Mouse (Mus musculus) lung, postnatal 4 days (tissue): Measurements from ENCODE around the gene Gimap7.

Source experiments
- DNase-seq, 2 experiments: peaks; one replicate each; pipeline ENCODE4 v3.0.0; 2021

The Gimap7 gene

DNA sequence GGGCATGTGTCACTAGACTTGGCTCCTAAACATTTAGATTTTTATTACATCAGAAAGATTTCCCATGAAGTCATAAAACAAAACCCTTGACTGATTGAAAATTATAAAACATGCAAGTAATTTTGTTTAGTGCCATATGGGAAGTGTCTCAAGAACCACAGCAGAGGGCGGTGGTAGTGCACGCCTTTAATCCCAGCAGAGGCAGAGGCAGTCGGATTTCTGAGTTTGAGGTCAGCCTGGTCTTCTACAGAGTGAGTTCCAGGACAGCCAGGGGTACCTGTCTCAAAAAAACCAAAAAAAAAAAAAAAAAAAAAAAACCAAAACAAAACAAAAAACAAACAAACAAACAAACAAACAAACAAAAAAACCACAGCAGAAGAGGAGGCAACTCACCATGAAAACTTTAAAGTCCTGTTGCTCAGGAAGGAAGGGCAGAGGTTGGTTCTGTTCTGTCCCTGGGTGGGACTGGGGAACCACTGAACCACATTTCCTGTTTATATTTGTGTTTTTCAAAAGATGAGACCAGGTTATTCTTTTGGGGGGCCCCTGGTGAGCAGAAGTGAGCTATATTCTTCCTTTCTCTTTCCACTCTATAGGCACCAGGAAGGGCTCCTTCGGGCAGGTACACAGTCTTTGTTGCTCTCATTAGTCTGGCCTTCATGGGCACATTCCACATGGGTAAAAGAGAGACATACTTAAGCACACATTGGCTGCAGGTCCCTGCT, 21.4 kb upstream of the Gimap7 start:
- DNase-seq = no peak

DNA sequence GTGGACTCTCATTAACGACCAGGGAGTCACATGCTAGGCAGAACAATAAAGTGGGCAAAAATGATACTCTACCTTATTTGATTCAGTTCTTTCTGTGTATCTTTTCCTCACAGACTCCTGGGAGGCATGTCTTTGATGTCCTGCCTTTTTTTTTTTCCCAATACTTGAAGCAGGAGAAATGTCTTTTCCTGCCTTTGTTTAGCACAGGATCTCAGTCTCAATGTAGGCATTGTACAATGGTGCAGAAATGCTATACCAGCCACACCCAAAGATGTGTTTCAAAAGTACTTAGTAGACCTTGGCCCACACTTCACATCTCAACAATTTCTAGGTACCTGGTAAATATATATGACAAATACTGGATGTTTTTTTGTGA, 20.9 kb upstream of the Gimap7 start:
- DNase-seq = no peak

DNA sequence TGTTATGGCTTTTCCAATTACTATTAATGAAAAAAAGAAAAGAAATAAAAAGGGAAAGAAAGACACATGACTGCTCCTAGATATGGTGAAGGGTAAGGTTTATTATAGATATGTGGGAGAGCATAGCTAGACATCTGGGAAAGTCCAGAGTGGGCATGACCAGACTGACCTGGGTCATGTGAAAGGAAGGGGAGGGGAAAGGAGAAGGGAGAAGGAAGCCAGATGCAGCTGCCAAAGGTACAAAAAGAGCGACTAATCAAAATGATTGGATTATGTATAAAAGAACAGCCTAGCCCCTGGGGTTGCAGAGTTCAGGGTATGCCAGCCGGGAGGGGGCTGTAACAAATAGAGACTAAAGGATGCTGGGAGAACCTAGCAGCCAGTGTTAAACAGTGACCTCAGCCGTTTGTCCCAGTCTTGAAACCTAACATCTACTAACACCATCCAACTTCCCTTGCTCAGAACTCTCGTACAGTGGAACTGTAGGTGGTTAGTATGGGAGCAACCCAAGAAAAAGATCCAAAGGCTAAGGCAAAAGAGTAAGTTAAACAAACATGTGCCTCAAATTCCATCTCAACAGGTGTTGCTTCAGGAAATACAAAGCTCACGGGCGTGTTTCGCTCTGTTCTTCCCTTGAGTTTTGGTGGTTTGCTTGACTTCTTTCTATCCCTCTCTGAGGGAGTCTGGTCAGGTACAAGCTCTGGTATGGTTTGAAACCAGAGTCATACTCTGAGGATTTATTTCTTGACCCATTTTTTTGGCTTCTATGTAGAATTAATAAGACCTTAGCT, 20.2 kb upstream of the Gimap7 start:
- no peak for DNase-seq

DNA sequence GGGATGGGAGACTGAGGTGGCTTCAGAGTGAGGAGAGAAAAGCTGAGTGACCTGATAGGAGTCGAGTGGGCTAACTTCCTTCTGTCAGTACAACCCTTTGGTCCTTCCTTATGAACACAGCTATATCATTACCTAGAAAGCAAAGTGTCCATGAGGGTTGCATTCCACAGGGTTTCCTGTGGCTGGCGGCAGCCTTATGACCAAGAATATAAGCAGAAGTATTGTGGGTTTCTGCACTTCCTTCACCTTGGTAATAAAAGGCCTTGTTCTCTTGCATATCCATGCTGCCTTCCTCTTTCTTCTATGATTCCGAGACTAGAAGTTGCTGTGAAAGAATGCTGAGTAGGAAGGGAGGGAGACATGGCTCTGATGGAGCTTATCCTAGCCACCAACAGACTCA, 19.5 kb upstream of the Gimap7 start:
- no peak for DNase-seq

DNA sequence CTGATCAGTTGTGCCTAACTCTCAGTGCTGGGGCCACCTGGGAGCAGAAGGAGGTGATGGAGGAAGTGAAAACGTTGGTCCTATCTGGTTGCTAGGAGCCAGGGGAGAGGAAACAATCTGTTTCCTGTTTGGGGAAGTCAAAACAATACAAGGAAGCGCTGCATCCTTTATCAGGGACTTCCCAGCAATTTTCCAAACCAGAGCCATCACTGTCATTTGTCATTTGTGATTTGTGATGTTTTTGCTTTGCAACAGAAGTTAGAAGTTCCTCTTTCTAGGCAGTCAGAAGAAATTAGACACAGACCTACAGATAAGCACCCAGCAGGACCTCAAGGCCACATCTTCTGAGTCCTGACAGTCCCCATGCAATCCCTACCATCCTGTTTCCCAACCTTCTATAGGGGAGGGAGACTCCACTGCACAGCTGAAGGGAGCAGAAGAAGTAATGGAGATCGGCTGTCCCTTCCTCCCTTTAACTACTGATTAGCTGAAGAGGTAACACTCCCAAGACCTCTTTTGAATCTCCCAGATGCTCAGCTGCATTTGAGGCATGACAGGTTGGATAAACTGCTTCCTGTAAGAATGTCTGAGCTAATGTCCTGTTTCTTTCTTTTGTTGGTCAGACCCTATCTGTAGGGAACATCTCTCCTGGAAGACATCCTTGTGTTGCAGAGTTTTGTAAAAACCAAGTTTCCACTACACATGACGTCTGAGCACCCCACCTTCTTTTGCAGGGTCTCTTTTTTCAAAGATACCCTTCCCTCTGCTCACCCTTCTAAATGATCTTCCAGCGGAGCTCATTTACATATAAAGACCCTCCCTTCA, 18.0 kb upstream of the Gimap7 start:
- DNase-seq = peak; percentile 53 to 56

DNA sequence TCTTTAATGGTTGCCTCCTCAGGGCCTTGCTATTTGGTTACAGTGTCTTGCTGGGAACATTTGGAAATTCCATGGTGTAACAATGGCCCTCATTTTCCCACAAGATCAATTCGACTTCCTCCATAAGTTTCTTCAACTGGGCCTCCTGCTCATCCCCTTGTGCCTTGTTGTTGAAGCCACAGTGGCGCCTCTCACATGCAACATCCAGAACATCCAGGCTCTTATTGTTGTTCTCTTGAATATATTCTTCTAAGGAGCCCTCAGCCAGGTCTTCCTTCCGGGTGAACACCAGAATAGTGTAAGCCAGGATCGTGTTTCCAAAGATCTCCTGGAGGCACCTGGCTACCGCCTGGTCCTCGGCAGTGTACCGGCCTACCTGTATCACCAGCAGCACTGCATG, 16.3 kb upstream of the Gimap7 start:
- no peak for DNase-seq

DNA sequence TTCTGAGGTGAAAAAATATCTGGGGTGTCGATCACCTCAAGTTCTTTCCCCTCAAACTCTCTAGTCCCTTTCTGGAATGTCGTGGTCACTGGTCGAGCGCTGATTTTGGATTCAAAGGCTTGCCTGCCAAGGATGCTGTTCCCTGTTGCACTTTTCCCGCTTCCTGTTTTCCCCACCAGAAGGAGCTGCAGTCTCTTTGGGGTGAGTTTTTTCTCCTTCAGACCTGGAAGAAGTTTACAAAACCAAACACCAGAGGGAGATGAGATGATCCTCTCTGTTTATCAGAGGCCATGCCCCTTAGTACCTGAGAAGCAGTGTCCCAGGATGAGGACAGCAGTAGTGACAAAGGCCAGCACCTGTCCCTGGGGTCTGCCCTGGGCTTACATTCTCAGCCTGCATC, 15.8 kb upstream of the Gimap7 start:
- no peak for DNase-seq

DNA sequence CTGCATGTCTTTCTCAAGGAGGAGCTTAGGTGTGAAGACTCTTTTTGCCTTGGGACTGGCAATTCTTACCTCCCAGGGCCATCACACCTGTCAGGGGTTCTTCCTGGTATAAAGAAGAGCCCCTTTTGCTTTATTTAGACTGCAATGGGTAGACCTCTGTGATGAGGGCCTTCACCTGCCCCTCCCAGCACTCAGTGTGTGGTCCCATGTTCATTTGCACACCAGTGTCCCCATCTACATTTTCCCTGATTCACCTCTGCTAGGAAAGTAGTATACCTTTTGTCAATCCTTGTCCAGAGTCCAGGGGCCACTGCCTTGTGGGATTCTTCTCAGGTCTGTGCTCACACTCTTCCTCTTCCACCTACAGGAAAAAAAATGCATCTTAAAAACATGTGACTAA, 14.3 kb upstream of the Gimap7 start:
- DNase-seq = no peak

DNA sequence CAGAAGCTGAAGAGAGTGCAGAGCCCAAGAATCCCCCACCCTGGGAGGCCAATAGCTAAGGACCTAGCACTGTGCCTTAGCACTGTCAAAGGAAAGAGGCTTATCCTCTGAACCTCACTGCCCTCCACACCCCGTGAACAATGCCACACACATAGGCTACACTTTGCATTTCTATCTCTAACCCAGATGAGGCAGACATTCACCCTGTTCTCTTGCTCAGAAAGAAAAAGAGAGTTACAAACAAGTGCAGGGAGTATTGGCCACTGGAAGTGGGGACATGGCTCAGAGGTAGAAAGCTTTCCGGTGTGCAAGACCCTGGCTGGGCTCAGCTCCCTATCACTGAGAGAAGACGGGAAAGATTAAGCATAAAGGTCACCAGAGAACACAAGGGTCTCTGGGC, 12.3 kb upstream of the Gimap7 start:
- no peak for DNase-seq

DNA sequence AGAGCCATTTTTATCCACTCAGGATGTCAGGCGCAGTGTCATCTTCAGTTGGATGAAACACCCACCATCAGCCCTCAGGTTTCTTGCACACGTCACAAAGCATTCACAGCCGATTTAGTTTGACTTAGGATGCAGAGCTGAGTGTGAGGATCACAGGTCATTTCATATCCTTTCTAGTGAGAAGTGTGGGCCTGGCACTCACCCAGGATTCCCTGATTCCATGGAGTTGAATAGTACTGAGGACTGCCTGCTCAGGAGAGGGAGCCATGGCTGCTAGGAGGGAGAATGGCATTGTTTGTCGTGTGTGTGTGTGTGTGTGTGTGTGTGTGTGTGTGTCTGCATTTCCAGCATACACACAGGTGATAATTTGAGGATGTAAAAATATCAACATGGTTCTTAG, 1.9 kb downstream of the Gimap7 start:
- DNase-seq = no peak

DNA sequence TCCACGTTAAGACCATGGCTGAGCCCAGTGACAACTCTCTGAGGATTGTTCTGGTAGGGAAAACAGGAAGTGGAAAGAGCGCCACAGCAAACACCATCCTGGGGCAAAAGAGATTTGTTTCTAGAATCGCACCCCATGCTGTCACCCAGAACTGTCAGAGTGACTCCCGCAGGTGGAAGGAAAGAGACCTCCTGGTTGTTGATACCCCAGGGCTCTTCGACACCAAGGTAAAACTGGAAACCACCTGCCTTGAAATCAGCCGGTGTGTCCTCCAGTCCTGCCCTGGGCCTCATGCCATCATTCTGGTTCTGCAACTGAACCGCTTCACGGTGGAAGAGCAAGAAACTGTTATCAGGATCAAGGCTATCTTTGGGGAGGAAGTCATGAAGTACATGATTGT, 5.0 kb downstream of the Gimap7 start:
- no peak for DNase-seq

DNA sequence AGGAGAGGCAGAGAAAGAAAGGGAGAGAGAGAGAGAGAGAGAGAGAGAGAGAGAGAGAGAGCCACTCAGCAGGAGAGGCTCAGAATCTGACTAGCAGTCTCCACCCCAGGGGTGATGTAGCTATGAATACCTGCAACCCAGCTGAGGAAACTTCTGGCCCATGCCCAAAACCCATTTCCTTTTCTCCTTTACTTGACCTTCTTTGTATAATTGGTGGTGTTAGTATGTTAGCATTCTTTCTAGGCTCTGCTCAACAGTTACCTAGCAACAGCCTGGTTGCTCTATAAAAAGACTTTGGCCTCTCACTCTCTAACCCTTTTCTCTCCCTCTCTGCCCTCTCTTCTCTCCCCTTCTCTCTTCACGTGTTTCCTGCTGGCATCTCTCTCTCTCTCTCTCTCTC, 7.1 kb downstream of the Gimap7 start:
- peak; percentile 58 to 75 for DNase-seq

DNA sequence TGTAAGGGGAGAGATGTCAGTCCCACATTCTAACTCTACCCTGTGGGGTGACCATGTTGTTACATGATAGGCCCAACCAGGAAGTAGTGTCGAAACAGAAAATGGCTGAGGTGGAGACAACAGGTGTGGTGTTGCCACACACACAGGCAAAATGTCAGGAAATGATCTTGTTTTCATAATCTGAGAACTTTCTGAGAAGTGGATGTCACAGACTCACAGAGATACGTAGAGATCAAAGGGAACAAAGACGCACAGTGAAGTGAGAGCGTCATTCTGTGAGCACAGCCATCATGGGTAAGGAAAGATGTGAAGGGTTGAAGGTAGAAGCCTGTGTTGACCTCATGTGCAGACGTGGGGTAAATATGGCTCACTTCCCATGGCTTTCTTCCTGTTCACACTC, 9.3 kb downstream of the Gimap7 start:
- no peak for DNase-seq

DNA sequence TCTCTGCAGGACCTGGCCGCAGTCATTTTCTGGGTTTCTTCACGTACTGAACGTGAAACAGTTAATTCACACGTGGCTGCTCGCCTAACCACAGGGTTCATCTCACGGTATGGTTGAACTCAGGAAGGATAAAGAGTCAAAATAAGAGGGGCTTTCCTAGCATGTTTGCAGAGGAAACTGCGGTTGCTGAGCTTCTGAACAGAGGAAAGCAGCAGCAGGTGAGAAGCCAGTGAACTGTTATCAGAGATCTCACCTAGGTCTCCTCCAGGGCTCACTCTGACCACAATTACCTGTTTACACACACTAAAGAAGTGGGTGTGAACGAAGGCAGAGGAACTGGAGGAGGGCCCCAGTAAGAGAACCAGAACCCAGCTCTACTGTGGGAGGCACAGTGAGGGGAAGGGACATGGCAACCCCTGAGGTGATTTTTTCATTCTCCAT, 14.5 kb downstream of the Gimap7 start:
- no peak for DNase-seq

DNA sequence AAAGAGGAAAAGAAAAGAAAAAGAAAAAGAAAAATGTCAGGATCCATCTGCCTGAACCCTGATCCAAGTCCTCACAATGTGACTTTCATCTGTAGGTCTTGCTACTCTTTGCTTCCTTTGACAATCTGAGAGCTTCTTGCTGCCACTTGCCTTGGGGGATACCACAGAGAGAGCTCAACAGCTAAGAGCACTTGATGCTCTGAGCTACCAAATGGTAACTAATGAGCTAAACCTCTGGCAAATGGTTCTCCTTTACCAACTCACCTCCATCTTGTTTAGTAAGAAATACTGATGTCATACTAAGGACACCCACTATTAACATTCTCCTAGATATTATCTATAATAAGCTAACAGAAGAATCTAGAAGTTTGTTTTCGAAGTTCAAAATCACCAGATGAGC, 15.2 kb downstream of the Gimap7 start:
- DNase-seq = no peak

DNA sequence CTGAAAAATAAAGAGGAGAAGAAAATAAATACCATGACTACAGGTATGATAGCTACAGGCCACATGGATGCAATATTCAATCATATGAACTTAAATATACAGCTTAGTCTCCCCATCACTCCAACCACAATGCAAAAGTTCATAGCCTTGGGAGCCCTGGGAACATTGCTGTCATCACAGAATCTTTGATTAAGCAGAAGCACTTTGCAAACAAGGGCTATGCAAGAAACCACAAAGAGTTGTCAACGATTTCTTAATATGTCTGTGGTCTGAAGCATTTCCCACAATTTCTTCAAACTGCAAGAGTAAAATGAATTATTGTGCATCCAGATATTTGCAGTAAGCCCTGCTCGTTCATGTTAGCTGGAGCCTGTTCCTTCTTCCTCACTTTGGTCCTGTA, 18.6 kb downstream of the Gimap7 start:
- no peak for DNase-seq

DNA sequence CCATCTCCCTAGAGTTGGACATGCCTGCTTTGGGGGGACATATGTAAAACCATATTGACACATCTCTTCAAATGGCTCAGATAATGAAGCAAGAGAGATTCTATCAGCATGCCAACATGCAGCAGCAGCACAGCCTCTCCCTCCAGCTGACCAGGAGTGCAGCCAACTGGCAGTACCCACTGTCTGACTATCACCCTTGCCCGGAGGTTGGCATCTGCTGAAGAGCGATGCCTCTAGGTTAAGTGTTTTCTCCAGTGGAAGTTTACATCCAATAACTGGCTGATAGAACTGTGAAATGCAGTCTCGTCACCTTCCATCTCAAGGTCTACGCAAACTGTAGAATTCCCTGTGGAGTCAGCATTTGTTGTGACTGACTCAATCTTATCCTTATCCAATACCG, 19.3 kb downstream of the Gimap7 start:
- DNase-seq = no peak

DNA sequence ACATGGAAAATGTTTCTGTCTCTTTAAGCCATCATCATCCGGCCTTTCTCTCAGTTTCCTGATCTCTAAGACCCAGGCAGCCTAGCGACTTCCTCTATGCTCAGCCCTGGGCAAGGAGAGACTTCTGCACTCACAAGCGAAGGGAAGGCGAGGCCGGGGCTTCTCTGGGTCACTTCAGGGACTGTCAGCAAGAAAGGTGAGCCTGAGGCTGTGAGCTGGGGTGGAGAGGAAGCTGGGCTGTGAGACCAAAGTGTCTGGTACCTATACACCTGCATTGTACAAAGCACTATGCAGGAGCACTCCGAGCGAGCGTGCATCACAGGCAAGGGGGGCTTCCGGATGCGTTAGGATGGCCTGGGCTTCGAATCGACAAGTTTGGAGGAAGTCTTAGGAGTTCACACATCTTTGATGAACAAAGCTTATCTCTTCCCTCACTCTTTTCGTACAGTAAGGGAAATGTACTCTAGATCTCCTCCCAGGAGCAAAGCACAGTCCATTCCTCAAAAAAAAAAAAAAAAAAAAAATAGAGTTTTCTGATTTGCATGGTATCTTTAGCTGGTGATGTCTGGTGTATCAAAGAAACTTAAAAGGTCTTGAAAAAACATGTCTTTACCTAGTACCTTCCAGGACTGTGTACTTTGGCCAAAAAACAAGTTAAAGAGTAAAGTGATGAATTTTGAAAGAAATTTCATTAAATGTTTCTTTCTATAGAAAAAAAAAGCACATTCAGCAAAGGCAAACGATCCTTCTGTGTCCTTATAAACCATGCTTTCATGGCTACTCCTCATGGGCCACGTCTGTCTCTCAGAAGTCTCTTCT, 20.7 kb downstream of the Gimap7 start, which contains the start of gene Gimap1:
TSS of gene Gimap1 (plus strand) at position 94 of the 819 bp plus-strand sequence.
- DNase-seq = peak; percentile 66 to 67

DNA sequence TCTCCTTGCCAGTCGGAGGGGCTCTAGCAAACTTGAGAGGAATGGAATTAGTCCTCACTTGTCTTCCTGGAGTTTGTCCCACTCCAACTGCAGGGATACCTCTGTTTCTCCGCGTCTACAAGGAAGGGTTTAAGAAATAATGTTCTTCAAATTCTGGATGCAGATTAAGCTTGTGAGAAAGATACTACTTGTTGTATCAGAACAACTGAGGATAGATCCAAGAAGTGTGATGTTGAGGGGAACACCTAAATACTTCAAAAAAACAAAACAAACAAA, 21.3 kb downstream of the Gimap7 start:
- DNase-seq = no peak

DNA sequence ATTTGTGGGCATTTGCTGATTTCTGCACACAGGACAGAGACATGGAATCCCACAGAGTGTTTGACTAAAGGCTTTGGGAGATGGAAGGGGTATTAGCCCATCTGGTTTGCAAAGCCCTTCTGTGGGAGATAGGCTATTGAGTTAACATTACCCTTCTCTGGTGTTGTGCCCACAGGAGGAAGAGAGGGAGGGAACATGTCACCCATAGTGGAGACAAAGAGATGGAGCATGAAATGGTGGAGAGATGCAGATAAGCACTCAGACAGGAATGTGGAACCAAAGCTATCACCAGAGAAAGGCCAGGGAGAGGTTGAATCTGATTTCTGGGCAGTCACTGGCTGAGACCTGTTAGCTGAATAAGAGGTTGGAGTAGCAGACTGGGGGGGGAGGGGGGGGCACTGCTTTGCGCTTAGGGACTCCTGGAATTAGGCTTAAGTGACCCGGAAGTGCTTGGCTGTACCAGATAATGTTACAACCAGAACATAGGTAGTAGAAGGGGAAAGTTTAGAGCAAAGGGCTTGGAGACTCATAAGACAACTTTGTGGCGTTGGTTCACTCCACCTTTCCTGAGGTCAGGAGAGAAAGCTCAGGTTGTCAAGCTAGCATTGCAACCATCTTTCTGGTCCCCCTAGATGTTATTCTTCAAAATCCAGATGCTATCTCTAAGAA, 22.2 kb downstream of the Gimap7 start:
- no peak for DNase-seq

DNA sequence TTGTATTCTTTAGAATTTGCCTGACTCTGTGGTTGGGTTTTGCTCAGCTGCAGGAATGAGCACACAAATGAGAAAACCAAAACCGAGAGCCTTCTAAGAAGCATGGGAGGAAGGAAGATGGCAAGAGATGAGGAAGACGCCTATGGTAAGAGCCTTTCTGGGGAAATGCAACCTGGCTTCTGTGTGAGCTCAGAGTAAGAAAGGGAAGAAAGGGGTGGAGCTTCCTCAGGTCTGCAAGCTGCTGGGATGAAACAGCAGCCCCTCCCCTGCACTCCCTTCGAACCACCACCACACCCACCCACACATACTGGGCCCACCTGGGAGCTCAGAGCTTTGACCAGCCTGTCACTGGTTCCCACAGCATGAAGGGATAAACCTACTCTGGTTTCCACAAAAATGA, 22.9 kb downstream of the Gimap7 start:
- no peak for DNase-seq

DNA sequence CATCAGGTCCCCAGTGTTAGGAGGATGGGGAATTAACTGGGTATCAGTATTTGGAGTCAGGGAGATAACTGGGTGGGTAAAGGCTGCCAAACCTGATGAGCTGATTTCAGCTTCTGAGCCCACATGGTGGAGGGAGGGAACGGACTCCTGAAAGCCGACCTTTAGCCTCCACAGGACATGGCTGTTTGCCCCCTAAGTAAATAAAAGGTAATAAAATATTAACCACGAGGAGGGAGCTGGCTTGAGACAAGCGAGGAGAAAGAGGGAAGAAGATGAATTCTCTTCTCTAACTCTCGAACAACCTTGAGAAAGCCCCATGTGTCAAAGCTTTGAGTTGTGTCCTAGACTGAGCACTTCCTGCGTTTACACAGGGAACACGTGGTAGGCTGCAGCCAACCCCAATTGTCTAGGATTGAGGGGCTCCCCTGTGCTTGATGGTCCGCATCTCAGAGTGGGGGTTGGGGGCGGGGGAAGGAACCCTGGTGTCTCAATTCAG, 23.3 kb downstream of the Gimap7 start:
- no peak for DNase-seq
